Mouse (Mus musculus) heart, postnatal 0 days (tissue): ENCODE data around the gene Lins1.

Experiments
- CTCF ChIP-seq: IDR thresholded peaks from 2 replicates; pipeline ENCODE4 v1.5.1; 2016; ENCODE audit warnings: antibody characterized with exemption, control low read depth, low read depth
- EP300 ChIP-seq: IDR thresholded peaks from 2 replicates; pipeline ENCODE4 v1.6.1; 2016; ENCODE audit warnings: antibody characterized with exemption, low read depth

DNA sequence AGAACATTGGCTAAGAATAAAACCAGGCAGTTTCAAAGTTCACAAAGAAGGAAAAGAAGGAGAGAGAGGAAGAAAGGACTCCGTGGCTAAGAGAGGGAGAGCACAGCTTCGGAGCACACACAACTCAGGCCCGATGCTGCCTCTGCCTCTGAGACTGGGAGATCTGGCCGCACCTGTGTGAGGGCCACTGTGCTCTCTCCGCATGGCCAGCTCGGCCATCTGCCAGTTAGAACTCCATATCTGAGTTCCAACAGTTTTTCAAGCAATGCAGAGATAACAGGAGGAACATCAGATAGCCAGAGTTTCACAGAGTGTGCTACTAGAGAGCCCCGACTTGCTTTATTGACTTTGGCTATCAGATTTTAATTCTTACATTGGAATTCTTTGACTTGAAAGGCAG, 4.8 kb downstream of the Lins1 start:
- TF ChIP-seq CTCF (no peak), EP300 (no peak)
